Mouse (Mus musculus): Measurements from ENCODE around the gene Gfra4. TPM values are rescaled to one million over a fixed set of nuclear protein-coding genes. Genes with fewer than 3 reads are reported as not detected.

The Gfra4 gene
- 4.2 and 6.3 TPM in 2 replicates for total RNA-seq (2021)
- long read RNA-seq, partial matches to known transcripts = 2 of 8 reads
- long read RNA-seq, other reads (novel, unspliced or antisense) = 0 of 8 reads

- DNase-seq = no peak
These were observed at the start of gene Gfra4 for GRCm38 (mm10) chr2:131042988-131043387. TSS of gene Gfra4 (minus strand) at chr2:131043088.

- no peak for DNase-seq
These were observed 48.0 kb upstream of the Gfra4 start for GRCm38 (mm10) chr2:131090852-131091251.

GRCm38 (mm10) chr2:131089634-131090033, 46.7 kb upstream of the Gfra4 start:
- DNase-seq = no peak

GRCm38 (mm10) chr2:131088581-131088980, 45.7 kb upstream of the Gfra4 start:
- DNase-seq = no peak

- no peak for DNase-seq
These were observed 43.9 kb upstream of the Gfra4 start, which contains the start of gene Siglec1 for GRCm38 (mm10) chr2:131086667-131087390. TSS of gene Siglec1 (minus strand) at chr2:131086765.

GRCm38 (mm10) chr2:131084206-131084605, 41.3 kb upstream of the Gfra4 start:
- DNase-seq = no peak

GRCm38 (mm10) chr2:131080507-131080906, 37.6 kb upstream of the Gfra4 start:
- DNase-seq = no peak

- DNase-seq = no peak
These were observed 29.6 kb upstream of the Gfra4 start for GRCm38 (mm10) chr2:131072536-131072935.

GRCm38 (mm10) chr2:131067481-131067880, 24.6 kb upstream of the Gfra4 start:
- DNase-seq = peak; percentile 58

GRCm38 (mm10) chr2:131066342-131066741, 23.5 kb upstream of the Gfra4 start:
- no peak for DNase-seq

- no peak for DNase-seq
These were observed 20.5 kb upstream of the Gfra4 start, which contains the start of gene Adam33 for GRCm38 (mm10) chr2:131063404-131063864. TSS of gene Adam33 (minus strand) at chr2:131063814.

- no peak for DNase-seq
These were observed 18.7 kb upstream of the Gfra4 start for GRCm38 (mm10) chr2:131061607-131062006.

- no peak for DNase-seq
These were observed 17.9 kb upstream of the Gfra4 start for GRCm38 (mm10) chr2:131060784-131061183.

- DNase-seq = no peak
These were observed 17.1 kb upstream of the Gfra4 start for GRCm38 (mm10) chr2:131059781-131060540.

GRCm38 (mm10) chr2:131059377-131059776, 16.5 kb upstream of the Gfra4 start:
- peak; percentile 57 for DNase-seq

- DNase-seq = no peak
These were observed 15.8 kb upstream of the Gfra4 start for GRCm38 (mm10) chr2:131058672-131059071.

GRCm38 (mm10) chr2:131056191-131056590, 13.3 kb upstream of the Gfra4 start:
- no peak for DNase-seq

GRCm38 (mm10) chr2:131055631-131056030, 12.7 kb upstream of the Gfra4 start:
- peak; percentile 41 for DNase-seq

- no peak for DNase-seq
These were observed 11.9 kb upstream of the Gfra4 start for GRCm38 (mm10) chr2:131054646-131055264.

GRCm38 (mm10) chr2:131053851-131054645, 11.2 kb upstream of the Gfra4 start:
- DNase-seq = no peak

GRCm38 (mm10) chr2:131052862-131053418, 10.1 kb upstream of the Gfra4 start:
- no peak for DNase-seq

Data from adrenal gland, postnatal 25 days (tissue).